Mouse (Mus musculus) erythroblast, embryonic 14.5 days (primary cell): Measurements from ENCODE around the gene Vmac.

Experiments
- GATA1 ChIP-seq: IDR thresholded peaks from 2 replicates; pipeline ENCODE4 v1.6.1; 2012; ENCODE audit warnings: low read length, inconsistent platforms, mixed read lengths
- TAL1 ChIP-seq: IDR thresholded peaks from 3 replicates; pipeline ENCODE4 v1.6.1; 2012; ENCODE audit warnings: low read length, inconsistent platforms, mixed read lengths

DNA sequence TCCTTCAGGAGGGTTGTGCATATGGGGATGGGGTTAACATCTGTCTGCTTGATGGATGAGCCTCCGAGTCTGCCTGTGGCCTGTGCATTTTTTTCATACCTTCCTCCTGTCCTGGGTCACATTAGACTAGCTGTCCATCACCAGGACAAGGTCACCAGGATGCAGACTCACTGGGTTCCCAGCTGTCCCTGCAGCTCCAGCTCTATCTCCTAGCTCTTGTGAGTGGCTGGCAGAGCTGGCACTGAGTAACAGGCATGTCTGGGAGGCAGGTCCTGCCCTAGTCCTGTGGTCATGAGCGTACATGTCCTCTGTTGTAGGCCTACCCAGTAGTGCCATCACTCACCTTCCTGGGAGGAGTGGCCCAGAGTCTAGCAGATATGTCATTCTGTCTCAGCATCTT lies 17.4 kb downstream of the Vmac start:
- TF ChIP-seq TAL1: no peak
- TF ChIP-seq GATA1: no peak
